Mouse (Mus musculus) CH12.LX (cell line): ENCODE data around the gene Hsp90ab1.

ENCODE experiments used
- SIN3A ChIP-seq: IDR thresholded peaks from 2 replicates; pipeline ENCODE4 v1.6.1; 2012; ENCODE audit warnings: low read length, improper control_type of control experiment, inconsistent platforms
- UBTF ChIP-seq: IDR thresholded peaks from 2 replicates; pipeline ENCODE4 v1.6.1; 2012; ENCODE audit warnings: low read depth, mild to moderate bottlenecking, inconsistent platforms, low read length, improper control_type of control experiment, moderate library complexity

GRCm38 (mm10) chr17:45582715-45583355 lies 9.8 kb upstream of the Hsp90ab1 start:
- TF ChIP-seq UBTF (no peak), SIN3A (0 out of 2 replicates have a peak, but pooled peaks have one; percentile 41)
